Mouse (Mus musculus): ENCODE measurements around the gene Ankrd33. TPM values are rescaled to one million over a fixed set of nuclear protein-coding genes. Genes with fewer than 3 reads are reported as not detected.

Ankrd33 gene
- polyA plus RNA-seq, 1 experiment from 2014 or later: not detected

DNA sequence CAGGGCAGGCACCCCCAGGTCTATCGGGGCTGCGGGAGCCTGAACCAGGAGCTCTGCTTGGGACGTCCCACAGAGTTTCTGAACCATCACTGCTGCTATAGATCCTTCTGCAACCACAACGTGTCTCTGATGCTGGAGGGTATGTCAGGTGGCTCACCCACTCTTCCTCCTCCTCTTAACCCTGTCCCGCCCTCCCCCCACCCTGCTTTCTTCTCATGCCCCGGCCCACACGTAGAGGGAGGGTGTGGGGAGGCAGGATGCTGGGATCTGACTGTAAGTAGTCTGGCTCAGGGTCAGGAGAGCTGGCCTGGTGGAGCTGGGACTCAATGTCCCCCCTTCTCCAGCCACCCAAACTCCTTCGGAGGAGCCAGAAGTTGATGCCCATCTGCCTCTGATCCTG, 19.9 kb downstream of the Ankrd33 start:
- ATAC-seq (ENCODE audit: low FRiP score): no peak
- H3K4me3 ChIP-seq (ENCODE audit: low read depth, low read length): no peak overlapping the region
- H3K4me2 ChIP-seq (replicated peaks; ENCODE audit: low read depth, low read length): no peak overlapping the region
- WGBS: 56% methylated on average over 8 of the region's 8 CpGs
- no peaks in the 10 kb centered on the region for H3K9me3 ChIP-seq (ENCODE audit: control insufficient read depth, low read length)
- H3K27me3 ChIP-seq (ENCODE audit: control insufficient read depth, insufficient read depth, low read length): no peaks in the 10 kb centered on the region; the same call in 1 of the 2 replicates
- H3K27ac ChIP-seq (ENCODE audit: low read depth, low read length): no peak overlapping the region
- no peaks in the 10 kb centered on the region for H3K36me3 ChIP-seq (ENCODE audit: control insufficient read depth, insufficient read depth, low read length)
- DNase-seq (ENCODE audit: low spot score): no peak
- H3K4me1 ChIP-seq (replicated peaks; ENCODE audit: control insufficient read depth, insufficient read depth, low read length): peaks cover 14% of the 10 kb centered on the region
- H3K9ac ChIP-seq (ENCODE audit: low read depth, low read length): no peak overlapping the region

GRCm38 (mm10) chr15:101137455-101137854, 21.9 kb downstream of the Ankrd33 start:
- 77% methylated on average over 11 of the region's 11 CpGs for WGBS
- H3K9ac ChIP-seq (ENCODE audit: low read depth, low read length): no peak overlapping the region
- H3K27ac ChIP-seq (ENCODE audit: low read depth, low read length): no peak overlapping the region
- DNase-seq (ENCODE audit: low spot score) (no peak), ATAC-seq (ENCODE audit: low FRiP score) (no peak)
- no peaks in the 10 kb centered on the region for H3K9me3 ChIP-seq (ENCODE audit: control insufficient read depth, low read length)
- H3K4me3 ChIP-seq (ENCODE audit: low read depth, low read length): no peak overlapping the region
- no peaks in the 10 kb centered on the region for H3K36me3 ChIP-seq (ENCODE audit: control insufficient read depth, insufficient read depth, low read length)
- H3K27me3 ChIP-seq (ENCODE audit: control insufficient read depth, insufficient read depth, low read length): no peaks in the 10 kb centered on the region
- H3K4me1 ChIP-seq (replicated peaks; ENCODE audit: control insufficient read depth, insufficient read depth, low read length): peaks cover 17% of the 10 kb centered on the region
- no peak overlapping the region for H3K4me2 ChIP-seq (replicated peaks; ENCODE audit: low read depth, low read length)

- Histone ChIP-seq H3K4me3 (ENCODE audit: low read depth, low read length) (no peak overlapping the region), H3K9ac (ENCODE audit: low read depth, low read length) (no peak overlapping the region), H3K4me1 (replicated peaks; ENCODE audit: control insufficient read depth, insufficient read depth, low read length) (peaks cover 20% of the 10 kb centered on the region), H3K36me3 (ENCODE audit: control insufficient read depth, insufficient read depth, low read length) (no peaks in the 10 kb centered on the region), H3K27me3 (ENCODE audit: control insufficient read depth, insufficient read depth, low read length) (no peaks in the 10 kb centered on the region), H3K9me3 (ENCODE audit: control insufficient read depth, low read length) (no peaks in the 10 kb centered on the region), H3K4me2 (replicated peaks; ENCODE audit: low read depth, low read length) (no peak overlapping the region), H3K27ac (ENCODE audit: low read depth, low read length) (no peak overlapping the region)
- WGBS: 96% methylated on average over 3 of the region's 3 CpGs
- ATAC-seq (ENCODE audit: low FRiP score) (no peak), DNase-seq (ENCODE audit: low spot score) (no peak)
Measured at GRCm38 (mm10) chr15:101138675-101139074, 23.1 kb downstream of the Ankrd33 start.

GRCm38 (mm10) chr15:101139885-101140284, 24.3 kb downstream of the Ankrd33 start:
- Histone ChIP-seq H3K36me3 (ENCODE audit: control insufficient read depth, insufficient read depth, low read length) (no peaks in the 10 kb centered on the region), H3K9me3 (ENCODE audit: control insufficient read depth, low read length) (no peaks in the 10 kb centered on the region), H3K9ac (ENCODE audit: low read depth, low read length) (no peak overlapping the region), H3K4me3 (ENCODE audit: low read depth, low read length) (no peak overlapping the region), H3K27ac (ENCODE audit: low read depth, low read length) (no peak overlapping the region; the same call in 1 of the 2 replicates), H3K4me2 (replicated peaks; ENCODE audit: low read depth, low read length) (no peak overlapping the region; the same call in 1 of the 2 replicates), H3K27me3 (ENCODE audit: control insufficient read depth, insufficient read depth, low read length) (no peaks in the 10 kb centered on the region), H3K4me1 (replicated peaks; ENCODE audit: control insufficient read depth, insufficient read depth, low read length) (peaks cover 17% of the 10 kb centered on the region)
- no peak for ATAC-seq (ENCODE audit: low FRiP score)
- peak; percentile 45 for DNase-seq (ENCODE audit: low spot score)
- 18% methylated on average over 12 of the region's 12 CpGs for WGBS

- DNase-seq (ENCODE audit: low spot score) (no peak), ATAC-seq (ENCODE audit: low FRiP score) (no peak)
- no peaks in the 10 kb centered on the region for H3K27me3 ChIP-seq (ENCODE audit: control insufficient read depth, insufficient read depth, low read length)
- H3K27ac ChIP-seq (ENCODE audit: low read depth, low read length): no peak overlapping the region
- WGBS: 68% methylated on average over 6 of the region's 6 CpGs
- no peak overlapping the region for H3K9ac ChIP-seq (ENCODE audit: low read depth, low read length)
- no peaks in the 10 kb centered on the region for H3K36me3 ChIP-seq (ENCODE audit: control insufficient read depth, insufficient read depth, low read length)
- H3K4me2 ChIP-seq (replicated peaks; ENCODE audit: low read depth, low read length): no peak overlapping the region
- H3K9me3 ChIP-seq (ENCODE audit: control insufficient read depth, low read length): no peaks in the 10 kb centered on the region
- no peak overlapping the region for H3K4me3 ChIP-seq (ENCODE audit: low read depth, low read length)
- H3K4me1 ChIP-seq (replicated peaks; ENCODE audit: control insufficient read depth, insufficient read depth, low read length): peaks cover 19% of the 10 kb centered on the region
Measured at GRCm38 (mm10) chr15:101140587-101140986, 25.0 kb downstream of the Ankrd33 start.

GRCm38 (mm10) chr15:101141061-101141541, 25.5 kb downstream of the Ankrd33 start:
- H3K4me1 ChIP-seq (replicated peaks; ENCODE audit: control insufficient read depth, insufficient read depth, low read length): peaks cover 19% of the 10 kb centered on the region
- DNase-seq (ENCODE audit: low spot score) (peak; percentile 52), ATAC-seq (ENCODE audit: low FRiP score) (peak; percentile 74)
- no peak overlapping the region for H3K4me2 ChIP-seq (replicated peaks; ENCODE audit: low read depth, low read length)
- H3K9me3 ChIP-seq (ENCODE audit: control insufficient read depth, low read length): no peaks in the 10 kb centered on the region
- no peak overlapping the region for H3K4me3 ChIP-seq (ENCODE audit: low read depth, low read length)
- WGBS: 5% methylated on average over 12 of the region's 14 CpGs
- H3K36me3 ChIP-seq (ENCODE audit: control insufficient read depth, insufficient read depth, low read length): no peaks in the 10 kb centered on the region
- no peaks in the 10 kb centered on the region for H3K27me3 ChIP-seq (ENCODE audit: control insufficient read depth, insufficient read depth, low read length)
- H3K27ac ChIP-seq (ENCODE audit: low read depth, low read length): no peak overlapping the region
- no peak overlapping the region for H3K9ac ChIP-seq (ENCODE audit: low read depth, low read length)

- no peak overlapping the region for H3K27ac ChIP-seq (ENCODE audit: low read depth, low read length)
Measured at GRCm38 (mm10) chr15:101142672-101143071, 27.1 kb downstream of the Ankrd33 start.

GRCm38 (mm10) chr15:101143494-101143893, 27.9 kb downstream of the Ankrd33 start:
- Histone ChIP-seq H3K36me3 (ENCODE audit: control insufficient read depth, insufficient read depth, low read length) (no peaks in the 10 kb centered on the region), H3K9me3 (ENCODE audit: control insufficient read depth, low read length) (no peaks in the 10 kb centered on the region), H3K4me1 (replicated peaks; ENCODE audit: control insufficient read depth, insufficient read depth, low read length) (peaks cover 19% of the 10 kb centered on the region), H3K27ac (ENCODE audit: low read depth, low read length) (no peak overlapping the region), H3K27me3 (ENCODE audit: control insufficient read depth, insufficient read depth, low read length) (no peaks in the 10 kb centered on the region), H3K9ac (ENCODE audit: low read depth, low read length) (no peak overlapping the region), H3K4me2 (replicated peaks; ENCODE audit: low read depth, low read length) (no peak overlapping the region), H3K4me3 (ENCODE audit: low read depth, low read length) (no peak overlapping the region)
- no peak for ATAC-seq (ENCODE audit: low FRiP score)
- 19% methylated on average over 8 of the region's 8 CpGs for WGBS
- no peak for DNase-seq (ENCODE audit: low spot score)

More at GRCm38 (mm10) chr15:101142672-101143071, 27.1 kb downstream of the Ankrd33 start:
- H3K4me3 ChIP-seq (ENCODE audit: low read depth, low read length): no peak overlapping the region
- WGBS: 41% methylated on average over 8 of the region's 8 CpGs
- H3K36me3 ChIP-seq (ENCODE audit: control insufficient read depth, insufficient read depth, low read length): no peaks in the 10 kb centered on the region
- DNase-seq (ENCODE audit: low spot score) (no peak), ATAC-seq (ENCODE audit: low FRiP score) (no peak)
- no peaks in the 10 kb centered on the region for H3K9me3 ChIP-seq (ENCODE audit: control insufficient read depth, low read length)
- no peaks in the 10 kb centered on the region for H3K27me3 ChIP-seq (ENCODE audit: control insufficient read depth, insufficient read depth, low read length)
- H3K4me2 ChIP-seq (replicated peaks; ENCODE audit: low read depth, low read length): no peak overlapping the region
- H3K4me1 ChIP-seq (replicated peaks; ENCODE audit: control insufficient read depth, insufficient read depth, low read length): peaks cover 19% of the 10 kb centered on the region
- H3K9ac ChIP-seq (ENCODE audit: low read depth, low read length): no peak overlapping the region

DNA sequence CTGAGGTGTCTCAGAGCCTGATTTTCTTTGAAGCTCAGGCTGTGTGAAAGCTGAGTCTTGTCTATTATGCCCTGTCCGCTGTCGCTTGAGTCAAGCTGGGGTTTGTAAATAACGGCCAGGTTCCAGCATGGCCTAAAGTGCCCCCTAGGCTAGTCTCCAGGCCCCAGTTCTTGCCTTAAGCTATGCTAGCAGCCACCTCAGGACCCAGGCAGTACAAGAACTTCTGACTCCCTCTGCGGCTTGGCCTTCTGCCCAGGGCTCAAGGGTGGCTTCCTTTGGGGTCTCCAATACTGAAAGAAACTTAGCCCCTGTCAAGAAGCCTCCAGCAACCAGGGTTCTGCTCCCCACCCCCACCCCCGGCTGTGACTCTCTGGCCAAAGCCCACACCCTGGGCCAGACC, 28.6 kb downstream of the Ankrd33 start:
- H3K27me3 ChIP-seq (ENCODE audit: control insufficient read depth, insufficient read depth, low read length): no peaks in the 10 kb centered on the region
- no peak overlapping the region for H3K4me3 ChIP-seq (ENCODE audit: low read depth, low read length)
- H3K36me3 ChIP-seq (ENCODE audit: control insufficient read depth, insufficient read depth, low read length): no peaks in the 10 kb centered on the region
- H3K4me2 ChIP-seq (replicated peaks; ENCODE audit: low read depth, low read length): no peak overlapping the region
- H3K9me3 ChIP-seq (ENCODE audit: control insufficient read depth, low read length): no peaks in the 10 kb centered on the region
- no peak overlapping the region for H3K9ac ChIP-seq (ENCODE audit: low read depth, low read length)
- 84% methylated on average over 5 of the region's 5 CpGs for WGBS
- no peak overlapping the region for H3K27ac ChIP-seq (ENCODE audit: low read depth, low read length)
- peaks cover 17% of the 10 kb centered on the region for H3K4me1 ChIP-seq (replicated peaks; ENCODE audit: control insufficient read depth, insufficient read depth, low read length)
- DNase-seq (ENCODE audit: low spot score): no peak
- ATAC-seq (ENCODE audit: low FRiP score): no peak

Measured in hindbrain, embryonic 11.5 days (tissue).